Mouse (Mus musculus) megakaryocyte, embryonic 14.5 days (primary cell): ENCODE data around the gene Zfp738.

ENCODE experiments used
- FLI1 ChIP-seq: IDR thresholded peaks from 2 replicates; pipeline ENCODE4 v1.6.1; 2012; ENCODE audit warnings: low read length, inconsistent platforms, mixed read lengths
- GATA1 ChIP-seq: IDR thresholded peaks from 3 replicates; pipeline ENCODE4 v1.6.1; 2012; ENCODE audit warnings: mixed read lengths, low read length, inconsistent platforms, borderline replicate concordance

GRCm38 (mm10) chr13:67637294-67638007, 49.4 kb downstream of the Zfp738 start, which contains the start of the genes Gm49345 and Zfp729a:
- TF ChIP-seq GATA1 (no peak), FLI1 (no peak)
